Mouse (Mus musculus) cerebellum, adult 8-10 months (tissue): ENCODE data around the gene Tent4b.
A peak's percentile ranks its signal among the peaks of the same experiment; 100 is the strongest.
"Not testable (repeated sequence)": the region's sequence is repeated elsewhere in the genome, so short reads cannot be mapped to it uniquely, and the experiment has no call there.

Experiments
- DNase-seq: peaks from one replicate; pipeline ENCODE4 v3.0.0; 2022

Tent4b gene

DNA sequence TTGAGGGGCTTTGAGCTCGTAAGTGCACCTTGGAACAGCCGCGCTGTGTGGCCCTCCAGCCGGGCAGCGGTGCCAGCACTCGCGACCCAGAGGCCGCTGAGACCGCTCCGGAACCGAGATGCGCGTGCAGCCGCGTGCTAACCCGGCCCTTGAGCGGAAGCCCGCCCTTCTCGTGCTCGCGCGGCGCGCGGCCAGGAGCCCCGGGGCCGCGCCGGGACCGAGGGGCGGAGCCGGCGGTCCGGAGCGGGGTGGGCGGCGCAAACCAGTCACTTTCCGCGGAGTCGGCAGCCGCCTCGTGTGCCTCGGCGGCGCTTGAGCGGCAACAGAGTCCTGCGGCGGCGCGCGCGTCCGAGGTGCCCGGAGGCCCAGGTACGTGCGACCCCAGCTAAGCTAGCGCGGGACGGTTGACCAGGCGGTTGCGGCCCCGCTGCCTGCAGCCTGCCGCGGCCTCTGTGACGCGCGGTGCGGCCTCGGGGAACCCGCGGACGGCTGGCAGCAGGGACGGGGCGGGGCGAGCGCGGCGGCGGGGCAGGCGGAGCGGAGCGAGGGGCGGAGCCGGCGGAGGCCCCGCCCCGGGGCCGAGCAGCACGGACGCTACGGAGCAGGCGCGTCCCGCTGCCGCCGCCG, at the start of gene Tent4b:
Gene Tent4b, plus strand, starts transcription at position 269 of the 627 bp plus-strand sequence.
- peak; percentile 95 for DNase-seq

DNA sequence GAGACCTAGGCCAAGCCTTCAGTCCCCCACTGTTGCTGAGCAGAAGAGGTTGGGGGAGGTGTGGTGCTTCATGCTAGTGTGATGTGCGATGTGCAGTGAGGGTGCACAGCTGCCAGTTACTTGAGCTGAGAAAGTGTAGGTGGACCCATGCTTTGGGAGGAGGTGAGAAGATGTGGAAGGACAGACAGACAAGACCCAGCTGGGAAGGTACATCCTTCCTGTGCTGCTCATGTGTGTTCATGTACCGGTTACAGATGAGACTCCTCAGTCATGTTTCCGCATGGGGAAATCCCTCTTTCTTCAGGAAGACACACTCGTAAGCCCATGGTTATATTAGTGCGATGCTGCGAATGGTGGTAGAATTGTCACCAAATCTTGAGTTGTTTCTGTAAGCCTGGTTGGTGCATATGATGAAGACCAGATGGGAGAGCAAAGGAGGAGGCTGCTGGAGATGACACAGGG, 48.1 kb upstream of the Tent4b start:
- no peak for DNase-seq

DNA sequence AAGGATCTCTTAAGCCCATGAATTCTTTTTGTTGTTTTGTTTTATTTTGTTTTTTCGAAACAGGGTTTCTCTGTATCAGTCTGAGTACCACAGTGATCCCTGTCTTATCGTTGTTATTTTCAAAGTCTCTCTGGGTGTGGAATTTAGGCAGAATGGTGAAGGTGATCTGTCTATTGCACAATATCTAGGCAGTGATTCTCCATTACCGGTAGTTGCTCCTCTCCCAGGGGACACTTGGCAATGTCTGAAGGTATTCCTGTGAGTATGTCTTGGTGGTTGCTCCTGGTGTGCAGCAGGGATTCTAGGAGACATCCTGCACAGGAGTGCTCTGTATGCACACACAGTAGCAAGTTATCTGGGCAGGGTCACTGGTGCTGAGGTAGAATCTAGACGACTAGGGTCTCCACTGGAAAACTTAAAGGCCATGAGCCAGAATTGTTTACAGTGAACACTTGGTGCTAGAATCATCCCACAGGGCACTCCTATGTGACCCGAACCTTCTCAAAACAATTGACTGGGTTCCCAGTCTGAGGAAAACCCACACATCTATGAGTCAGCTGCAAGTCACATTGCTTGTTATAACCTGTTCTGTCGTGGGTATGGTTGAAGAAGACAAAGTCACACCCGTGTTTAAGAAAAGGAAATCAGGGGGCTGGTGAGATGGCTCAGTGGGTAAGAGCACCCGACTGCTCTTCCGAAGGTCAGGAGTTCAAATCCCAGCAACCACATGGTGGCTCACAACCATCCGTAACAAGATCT, 38.6 kb upstream of the Tent4b start:
- DNase-seq: no peak

DNA sequence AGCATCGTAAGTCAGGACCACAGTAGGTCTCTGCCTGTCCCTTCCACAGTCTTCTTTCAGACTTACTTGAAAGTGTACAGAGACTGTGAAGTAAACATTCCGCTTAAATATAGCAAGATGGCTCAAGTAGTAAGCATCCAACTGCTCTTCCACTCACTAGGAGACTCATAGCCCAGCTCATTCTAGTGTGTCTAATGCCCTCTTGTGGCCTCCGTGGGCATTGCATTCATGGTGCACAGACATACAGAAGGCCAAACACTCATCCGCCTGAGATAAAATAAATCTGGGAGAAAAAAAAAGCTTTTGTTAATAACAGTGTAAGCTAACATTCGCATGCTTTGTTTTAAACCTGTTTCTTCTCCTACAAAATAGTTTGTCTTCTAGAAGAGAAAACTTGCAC, 37.6 kb upstream of the Tent4b start:
- peak; percentile 39 for DNase-seq

DNA sequence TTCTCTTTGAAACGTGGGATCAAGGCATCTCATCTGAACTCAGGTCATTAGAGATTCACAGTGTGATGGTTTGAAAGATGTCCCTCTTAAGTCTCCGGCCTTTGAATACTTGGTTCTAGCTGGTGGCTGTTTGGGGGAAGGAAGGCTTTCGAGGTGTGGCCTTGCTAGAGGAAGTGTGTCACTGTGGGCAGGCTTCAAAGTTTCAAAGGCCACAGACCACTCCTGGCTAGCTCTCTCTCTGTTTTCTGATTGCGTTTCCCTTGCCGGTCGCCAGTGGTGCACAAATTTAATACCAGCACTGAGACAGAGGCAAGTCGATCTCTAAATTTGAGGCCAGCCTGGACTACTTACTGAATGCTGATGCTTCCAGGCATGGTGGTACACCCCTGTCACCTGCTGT, 23.7 kb upstream of the Tent4b start:
- no peak for DNase-seq

DNA sequence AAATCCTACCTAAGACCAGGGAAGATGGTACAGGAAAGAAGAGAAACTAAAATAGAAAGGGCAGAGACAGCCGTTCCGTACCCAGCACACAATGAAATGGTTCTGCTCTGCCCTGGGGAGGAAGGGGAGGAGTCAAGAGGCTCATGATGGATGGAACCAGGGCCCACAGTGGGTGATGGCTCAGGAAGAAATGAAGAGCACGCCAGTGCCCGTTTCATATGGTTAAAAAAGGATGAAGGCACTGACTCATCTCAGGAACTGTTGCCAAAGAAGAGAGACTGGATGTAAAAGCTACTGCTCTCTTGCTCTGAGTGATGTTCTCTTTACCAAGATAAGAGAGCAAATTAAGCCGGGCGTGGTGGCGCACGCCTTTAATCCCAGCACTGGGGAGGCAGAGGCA, 21.7 kb upstream of the Tent4b start:
- no peak for DNase-seq

DNA sequence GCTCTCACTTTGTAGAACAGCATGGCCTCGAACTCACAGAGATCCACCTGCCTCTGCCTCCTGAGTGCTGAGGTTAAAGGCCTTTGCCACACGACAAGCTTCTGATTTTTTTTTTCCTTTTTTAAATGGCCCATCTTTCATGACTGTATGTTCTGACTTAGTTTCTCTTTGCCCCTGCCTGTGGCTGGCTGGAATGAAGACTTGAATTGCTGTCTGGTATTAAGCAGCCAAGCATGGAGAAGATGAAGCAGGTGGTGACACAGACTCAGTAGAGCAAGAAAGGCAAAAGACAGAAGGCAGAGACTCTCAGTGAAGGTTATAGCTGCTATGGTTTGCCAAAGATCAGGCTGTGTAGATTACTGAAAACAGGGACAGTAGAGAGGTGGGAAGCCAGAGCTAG, 15.9 kb upstream of the Tent4b start:
- DNase-seq: no peak

DNA sequence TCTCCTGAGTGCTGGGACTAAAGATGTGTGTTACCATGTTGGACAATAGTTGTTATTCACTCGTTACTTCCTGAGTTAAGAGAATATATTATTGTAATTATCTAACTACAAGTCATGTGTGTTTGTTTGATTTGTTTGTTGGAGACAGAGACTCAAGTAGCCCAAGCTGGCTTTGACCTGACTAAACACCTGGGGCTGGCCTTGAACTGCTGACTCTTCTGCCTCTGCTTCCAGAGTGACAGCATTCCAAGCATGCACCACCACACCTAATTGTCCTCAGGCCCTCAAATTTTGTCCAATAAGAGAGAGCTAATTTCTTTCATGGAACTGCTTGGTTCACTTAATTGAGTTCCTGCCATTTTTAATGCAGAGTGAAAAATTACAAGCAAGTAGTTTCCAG, 14.1 kb upstream of the Tent4b start:
- DNase-seq: no peak

DNA sequence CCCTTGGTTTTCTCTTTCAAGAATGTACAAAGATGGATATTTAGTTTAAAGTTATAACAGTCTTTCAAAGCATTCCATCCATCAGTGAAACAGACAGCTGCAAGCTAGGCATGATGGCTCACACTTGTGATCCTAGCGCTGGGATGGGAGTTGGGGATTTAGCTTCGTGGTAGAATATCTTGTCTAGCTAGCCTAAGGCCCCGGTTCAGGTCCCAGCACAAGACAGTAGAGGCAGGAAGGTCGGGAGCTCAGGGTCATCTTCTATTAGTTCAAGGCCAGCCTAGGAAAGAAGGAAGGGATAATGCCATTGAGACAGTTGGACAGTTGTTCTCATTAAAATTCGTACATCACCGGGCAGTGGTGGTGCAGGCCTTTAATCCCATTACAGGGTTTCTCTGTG, 13.3 kb upstream of the Tent4b start:
- DNase-seq: no peak

DNA sequence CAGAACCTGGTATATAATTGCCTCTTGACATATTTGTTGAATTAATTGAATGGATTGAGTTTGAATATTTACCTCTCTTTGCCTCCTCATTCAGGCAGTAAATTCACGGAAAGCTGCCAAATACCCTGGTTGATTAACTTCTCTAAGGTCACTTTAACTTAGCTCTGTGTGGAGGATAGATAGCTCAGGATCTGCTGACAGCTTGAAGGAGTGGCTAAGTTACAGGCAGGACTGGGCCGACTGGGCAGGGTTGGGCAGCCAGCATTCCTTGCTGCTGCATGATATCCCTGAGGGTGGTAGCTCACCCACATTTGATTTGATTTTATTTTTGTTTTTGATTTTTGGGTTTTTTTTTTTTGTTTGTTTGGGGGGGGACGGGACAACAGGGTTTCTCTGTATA, 1.7 kb upstream of the Tent4b start:
- no peak for DNase-seq

DNA sequence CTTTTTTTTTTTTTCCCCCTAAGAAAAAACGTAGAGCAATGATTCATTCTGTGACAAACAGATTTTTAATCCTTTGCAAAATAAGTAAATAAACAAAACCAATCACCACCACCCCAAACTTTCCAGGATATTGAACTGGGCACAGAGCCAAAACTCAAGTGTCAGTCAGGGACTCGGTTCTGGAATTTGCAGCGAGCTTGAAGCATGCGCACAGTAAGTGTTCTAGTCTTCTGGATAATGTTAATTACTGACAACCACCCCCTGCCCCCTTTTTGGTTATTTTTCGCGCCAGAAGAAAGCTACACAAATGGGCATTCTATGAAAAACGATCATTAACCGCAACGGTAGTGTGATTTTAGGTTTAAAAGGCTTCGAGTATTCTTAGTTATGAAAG, 465 bp upstream of the Tent4b start:
- no peak for DNase-seq

DNA sequence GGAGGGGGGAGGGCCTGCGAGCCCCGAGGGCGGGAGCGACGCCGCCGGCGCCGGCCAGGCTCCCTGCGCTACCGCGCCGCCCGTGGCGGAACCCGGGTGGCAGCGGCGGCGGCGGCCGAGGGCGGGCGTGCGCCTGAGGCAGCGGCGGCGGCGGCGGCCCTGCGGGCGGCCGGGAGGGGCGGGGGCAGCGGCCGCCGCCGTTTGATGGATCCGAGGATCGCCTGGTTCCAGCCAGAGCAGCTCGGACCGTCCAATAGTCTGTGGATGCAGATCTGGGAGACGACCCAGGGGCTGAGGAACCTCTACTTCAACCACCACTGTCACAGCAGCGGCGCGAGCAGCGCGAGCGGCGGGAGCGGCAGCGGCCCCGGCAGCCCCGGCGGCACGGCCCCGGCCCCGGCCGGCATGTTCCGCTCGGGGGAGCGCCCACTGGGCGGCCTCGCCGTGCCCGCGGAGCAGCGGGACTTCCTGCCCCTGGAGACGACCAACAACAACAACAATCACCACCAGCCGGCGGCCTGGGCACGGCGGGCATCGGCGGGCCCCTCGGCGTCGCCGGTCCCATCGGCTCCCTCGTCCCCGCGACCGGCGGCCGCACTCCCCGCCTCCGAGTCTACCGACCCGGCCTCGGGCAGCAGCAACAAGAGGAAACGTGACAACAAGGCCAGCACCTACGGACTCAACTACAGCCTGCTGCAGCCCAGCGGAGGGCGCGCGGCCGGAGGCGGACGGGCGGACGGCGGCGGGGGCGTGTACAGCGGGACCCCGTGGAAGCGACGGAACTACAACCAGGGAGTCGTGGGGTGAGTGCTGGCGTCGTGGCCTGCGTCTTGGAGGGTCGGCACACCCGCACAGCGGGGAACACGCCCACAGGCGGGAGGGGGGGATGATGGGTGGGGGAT, 938 bp downstream of the Tent4b start:
- peak; percentile 54 for DNase-seq

DNA sequence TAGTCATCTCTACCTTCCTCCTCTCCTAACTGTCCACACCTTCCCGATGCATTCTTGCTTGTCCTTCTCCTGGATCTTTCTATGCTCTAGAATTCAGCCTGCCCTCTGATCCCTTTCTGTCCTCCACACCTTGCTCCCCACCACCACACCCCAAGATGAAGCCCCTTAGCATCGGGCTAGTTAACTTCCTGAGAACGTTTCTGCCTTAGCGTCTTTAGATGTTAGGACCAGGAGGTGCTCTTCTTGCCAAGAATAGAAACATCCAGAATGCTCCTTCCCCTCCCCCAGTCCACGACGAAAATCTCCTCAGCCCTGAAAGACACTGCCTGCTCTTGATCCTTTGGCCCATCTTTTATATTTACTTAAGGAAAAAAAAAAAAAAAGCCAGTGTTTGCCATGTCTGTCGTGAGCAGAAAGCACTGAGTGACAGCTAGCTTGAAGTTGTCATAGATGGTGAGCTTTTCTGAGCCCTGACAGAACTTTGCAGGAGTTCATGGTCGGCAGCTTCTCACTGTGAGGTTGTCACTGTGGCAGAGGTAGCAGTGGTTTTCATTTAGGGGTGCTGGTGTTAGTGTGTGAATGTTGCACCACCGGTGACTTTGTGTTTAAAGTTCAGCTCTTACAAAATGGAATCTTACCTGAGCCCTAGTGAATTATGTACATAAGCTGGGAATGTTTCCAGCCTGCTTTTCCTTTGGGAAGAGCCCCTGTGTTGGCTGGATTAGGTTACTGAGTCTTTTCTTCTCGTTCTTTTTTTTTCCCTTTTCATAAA, 1.9 kb downstream of the Tent4b start:
- no peak for DNase-seq

DNA sequence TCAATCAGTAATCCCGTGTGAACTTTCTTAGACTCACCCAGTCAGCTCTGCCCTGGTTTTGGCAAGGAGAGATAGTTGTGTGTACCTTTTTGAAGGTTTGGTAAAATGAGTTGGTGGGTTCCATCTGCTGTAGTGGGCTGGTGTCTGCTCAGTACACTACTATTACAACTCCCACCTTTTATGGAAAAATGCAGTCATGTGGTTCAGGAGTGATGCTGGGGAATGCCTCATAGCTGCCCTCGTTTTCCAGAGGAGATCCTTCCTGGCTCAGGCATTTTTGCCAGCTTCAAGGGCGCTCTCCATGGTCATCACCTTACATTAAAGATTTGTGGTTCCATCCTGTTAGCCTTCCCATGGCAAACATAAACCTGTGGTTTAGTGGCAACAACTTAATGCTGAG, 2.6 kb downstream of the Tent4b start:
- DNase-seq: no peak

DNA sequence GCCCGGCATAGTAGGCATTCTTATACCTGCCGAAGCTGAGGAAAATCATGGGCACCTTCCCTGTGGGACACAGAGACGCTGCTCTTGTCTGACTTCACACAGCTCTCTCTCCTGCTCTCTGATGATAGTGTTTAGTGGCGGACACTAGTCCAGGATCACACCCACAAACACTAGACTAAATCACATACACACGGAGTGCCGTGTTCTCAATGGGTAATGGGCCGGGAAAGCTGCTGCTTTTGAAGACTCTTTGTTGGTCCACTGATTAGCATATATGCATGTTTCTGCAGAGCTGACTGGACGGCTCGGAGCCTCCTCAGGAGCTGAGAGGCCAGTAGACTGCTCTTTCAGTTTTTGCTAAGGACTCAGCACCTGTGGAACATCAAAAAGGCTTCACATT, 7.0 kb downstream of the Tent4b start:
- DNase-seq: no peak

DNA sequence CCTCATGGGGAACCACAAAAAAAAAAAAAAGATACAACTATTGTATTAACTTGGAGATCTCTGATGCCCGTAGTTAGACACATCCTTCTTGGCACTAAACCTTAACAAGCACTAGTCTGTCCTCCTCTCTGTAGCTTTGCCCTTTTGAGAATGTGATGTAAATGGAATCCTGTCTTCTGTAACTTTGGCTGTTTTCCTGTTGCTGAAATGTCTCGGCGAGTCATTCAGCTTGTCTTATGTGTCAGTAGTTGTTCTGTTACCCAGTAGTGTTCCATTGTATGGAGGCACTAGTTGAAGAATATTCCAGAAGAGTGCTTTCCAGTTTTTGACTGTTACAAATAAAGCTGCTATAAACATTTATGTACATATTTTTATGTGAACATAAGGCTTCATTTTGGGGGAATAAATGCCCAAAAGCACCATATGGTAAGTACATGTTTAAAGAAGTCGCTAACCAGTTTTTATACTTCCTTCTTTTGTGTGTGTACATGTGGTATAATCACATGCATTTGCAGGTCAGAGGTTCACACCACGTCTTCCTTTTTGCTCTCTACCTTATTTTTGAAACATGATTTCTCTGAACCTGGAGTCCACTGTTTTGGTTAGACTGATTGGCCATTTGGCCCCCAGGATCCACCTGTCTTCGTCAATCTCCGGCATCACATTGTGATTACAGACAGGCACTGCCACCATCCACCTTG, 8.3 kb downstream of the Tent4b start:
- DNase-seq: no peak

DNA sequence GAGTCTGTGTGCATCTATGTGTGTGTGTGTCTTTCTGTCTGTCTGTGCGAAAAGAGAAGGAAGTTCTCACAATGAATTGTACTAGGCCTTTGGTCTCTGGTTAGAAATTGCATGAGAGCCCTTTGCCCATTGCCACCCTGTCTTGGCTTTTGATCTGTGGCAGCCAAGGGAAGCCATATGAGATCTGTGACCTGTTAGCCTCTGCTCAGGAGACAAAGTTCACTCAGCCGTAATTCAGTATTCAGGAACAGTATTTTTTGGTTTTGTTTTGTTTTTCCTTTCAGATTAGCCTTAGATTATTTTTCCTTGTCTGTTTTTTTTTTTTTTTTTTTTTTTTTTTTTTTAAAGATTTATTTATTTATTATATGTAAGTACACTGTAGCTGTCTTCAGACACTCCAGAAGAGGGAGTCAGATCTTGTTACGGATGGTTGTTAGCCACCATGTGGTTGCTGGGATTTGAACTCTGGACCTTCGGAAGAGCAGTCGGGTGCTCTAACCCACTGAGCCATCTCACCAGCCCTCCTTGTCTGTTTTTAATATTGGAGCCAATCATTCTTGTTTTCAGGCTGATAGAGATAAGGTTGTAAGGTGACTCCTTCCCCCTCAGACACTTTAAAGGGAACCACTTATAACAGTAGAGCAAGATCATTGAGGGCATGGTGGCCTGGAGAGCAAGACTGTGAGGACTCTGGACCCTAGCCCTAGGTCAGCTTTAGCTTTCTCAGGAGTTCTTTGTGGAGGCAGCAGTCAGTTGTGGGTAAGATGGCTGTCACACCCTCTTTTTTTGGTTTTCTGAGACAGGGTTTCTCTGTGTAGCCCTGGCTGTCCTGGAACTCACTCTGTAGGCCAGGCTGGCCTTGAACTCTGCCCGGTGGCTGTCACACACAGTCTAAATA, 11.2 kb downstream of the Tent4b start:
- DNase-seq: not testable (repeated sequence)

DNA sequence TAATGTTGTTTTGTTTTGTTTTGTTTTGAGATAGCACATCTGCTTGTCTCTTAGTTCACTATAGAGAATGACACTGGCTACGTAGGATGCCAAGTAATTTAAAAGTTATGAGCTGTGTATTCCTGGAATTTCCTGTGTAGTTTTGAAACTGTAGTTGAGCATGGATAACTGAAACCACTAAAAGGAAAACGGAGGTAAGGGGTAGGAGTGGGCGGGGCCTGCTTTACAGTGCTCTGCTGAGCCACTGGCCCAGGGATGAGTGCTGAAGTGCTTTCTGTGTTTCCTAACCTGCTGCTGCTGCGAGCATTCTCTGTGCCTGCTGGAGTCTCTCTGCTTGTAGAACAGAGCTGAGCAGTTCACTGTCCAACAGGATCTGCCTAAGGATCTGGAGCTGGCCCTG, 22.3 kb downstream of the Tent4b start:
- DNase-seq: no peak

DNA sequence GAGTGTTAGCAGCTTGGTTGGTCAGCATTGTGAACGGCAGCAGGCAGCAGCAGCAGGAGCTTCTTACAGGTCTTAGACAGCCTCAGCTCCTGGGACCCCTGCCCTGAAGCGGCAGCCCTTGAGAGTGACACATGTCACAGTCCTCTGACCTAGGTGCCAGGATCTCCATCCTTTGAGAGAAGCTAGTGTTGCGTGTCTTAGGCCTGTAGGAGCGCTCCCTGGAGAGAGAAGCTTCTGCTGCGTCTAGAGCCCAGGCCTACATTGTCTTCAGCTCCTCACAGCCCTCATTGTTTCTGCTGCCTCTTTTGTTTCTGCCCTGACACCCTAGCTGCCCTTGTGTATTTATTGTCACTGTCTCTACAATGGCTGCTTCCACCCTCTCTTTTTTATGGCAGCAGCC, 26.3 kb downstream of the Tent4b start:
- DNase-seq: no peak

DNA sequence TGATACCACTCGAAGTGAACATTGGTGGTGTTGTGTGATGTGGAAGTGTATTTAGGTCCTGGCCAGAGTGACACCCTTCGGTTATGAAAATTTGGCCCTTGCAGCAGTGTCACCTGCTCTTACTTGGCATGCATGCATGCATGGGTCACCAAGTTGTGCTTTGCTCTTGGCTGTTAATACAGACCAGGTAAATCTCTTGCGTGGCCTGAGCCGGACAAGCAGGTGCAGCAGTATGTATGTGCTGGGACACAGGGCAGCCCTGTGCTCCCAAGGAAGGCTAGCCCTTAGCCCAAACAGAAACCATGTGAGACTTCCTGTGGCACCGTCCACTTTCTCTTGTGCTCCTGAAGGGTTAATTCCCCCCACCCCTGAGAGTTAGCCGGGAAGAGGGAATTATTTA, 28.8 kb downstream of the Tent4b start:
- no peak for DNase-seq

DNA sequence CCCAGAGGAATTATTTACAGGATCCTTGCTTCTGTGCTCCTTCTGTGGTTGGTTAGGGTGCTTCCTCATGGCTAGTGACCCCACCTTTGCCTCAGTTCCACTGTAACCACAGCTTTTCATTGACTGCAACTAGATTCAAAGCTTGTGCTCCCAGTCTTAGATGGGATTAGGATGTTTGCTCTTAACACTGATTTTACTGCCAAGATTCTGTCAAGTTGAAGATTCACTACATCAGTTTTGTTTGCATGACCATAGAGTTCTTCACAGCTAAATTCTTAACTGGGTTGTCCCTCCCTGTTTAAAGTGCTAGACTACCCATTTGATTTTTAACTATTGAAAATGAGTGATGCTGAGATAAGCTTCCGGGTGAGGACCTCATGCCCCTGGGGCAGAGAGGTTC, 29.3 kb downstream of the Tent4b start:
- no peak for DNase-seq
